Mouse (Mus musculus) heart, adult 18-20 months (tissue): ENCODE measurements around the gene Fam227a. TPM values are rescaled to one million over a fixed set of nuclear protein-coding genes. Genes with fewer than 3 reads are reported as not detected.

Experiments
- DNase-seq, 2 experiments: peaks; one replicate each; pipeline ENCODE4 v3.0.0; 2021 to 2022; ENCODE audit warnings: mixed read lengths in 1 of 2
- long read RNA-seq, 2 experiments: library from polyadenylated mRNA; stranded (forward); transcript quantifications; one replicate each; pipeline ENCODE4 v2.0.0; 2021
- total RNA-seq, 2 experiments: library from RNA; stranded (reverse); gene quantifications; 2 replicates each; pipeline ENCODE4 v1.2.3; 2021

The Fam227a gene
- under 1 TPM; 0.37 to 0.77 TPM for total RNA-seq
- long read RNA-seq, experiment 1 = 0 reads
- long read RNA-seq, experiment 2, partial matches to known transcripts = 0 of 1 reads
- long read RNA-seq, experiment 2, other reads (novel, unspliced or antisense) = 1 of 1 reads

DNA sequence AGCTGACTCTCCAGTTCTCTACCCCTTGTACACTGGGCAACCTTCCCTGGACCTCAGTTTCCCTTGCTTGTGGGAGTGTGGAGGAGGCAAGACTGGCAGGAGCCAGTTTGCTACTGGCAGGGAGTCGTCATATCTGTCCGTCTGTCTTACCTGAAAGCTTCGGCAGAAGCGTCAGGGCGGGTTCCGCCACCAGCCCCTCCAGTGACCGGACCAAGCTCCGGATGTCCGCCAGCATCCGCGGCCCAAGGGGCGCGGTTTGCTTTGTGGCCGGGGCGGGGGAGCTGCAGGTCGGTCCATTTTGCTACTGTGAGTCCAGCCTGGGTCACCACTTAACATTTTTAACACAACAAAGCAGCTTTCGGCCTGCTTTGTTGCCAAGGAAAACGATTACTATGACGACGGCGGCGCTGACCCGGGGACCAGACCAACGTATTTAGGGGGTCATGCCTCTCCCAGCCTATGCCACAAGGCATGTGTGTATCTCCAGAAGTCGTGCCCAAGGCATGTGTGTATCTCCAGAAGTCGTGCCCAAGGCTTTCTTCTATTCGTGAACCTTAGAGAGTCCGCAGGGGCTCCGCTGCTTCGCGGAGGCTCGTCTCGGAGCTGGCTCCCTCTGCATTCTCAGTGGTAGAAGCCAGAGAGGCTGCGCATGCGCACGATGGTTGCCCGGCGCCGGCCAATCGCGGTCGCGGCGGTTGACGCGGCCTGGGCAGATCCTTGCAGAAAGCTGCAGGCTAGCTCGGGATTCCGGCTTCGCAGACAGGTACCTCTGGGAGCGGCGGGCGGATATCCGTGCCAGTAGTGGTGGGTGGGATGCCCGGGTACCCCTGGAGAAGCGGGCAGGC is at the start of gene Fam227a, which contains the start of gene Cby1:
Fam227a (minus strand) TSS at position 426 of the 845 bp plus-strand sequence.
Cby1 (plus strand) TSS at position 669 of the 845 bp plus-strand sequence.
- peak; percentile 96 for DNase-seq

DNA sequence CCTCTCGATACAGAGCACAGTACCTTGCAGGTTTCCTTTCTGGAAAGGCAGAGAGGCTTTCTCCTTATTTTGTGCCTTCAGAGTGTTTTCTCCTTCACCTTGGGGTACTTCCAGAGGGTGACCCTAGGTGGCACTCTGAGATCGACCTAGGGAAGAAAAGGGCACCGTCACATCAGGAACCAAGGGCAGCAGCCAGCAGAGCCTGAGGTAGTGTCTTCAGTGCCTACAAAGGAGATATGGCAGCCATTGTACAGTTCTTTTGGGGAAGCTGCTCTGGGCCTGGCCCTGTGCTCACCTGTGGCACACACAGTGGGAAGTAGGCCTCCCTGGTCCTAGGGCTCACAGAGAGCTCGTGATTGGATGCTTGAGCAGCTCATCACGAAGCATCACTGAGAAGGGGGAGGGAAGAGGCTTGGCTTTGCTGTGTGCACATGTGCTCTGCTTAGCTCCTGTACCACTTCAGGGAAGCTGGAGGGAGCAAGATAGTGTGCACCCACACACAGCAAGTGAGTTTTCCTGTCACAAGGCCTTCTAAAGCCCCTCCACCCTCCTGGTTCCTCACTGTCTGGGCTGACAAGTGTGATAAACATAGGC is 49.6 kb upstream of the Fam227a start:
- no peak for DNase-seq

DNA sequence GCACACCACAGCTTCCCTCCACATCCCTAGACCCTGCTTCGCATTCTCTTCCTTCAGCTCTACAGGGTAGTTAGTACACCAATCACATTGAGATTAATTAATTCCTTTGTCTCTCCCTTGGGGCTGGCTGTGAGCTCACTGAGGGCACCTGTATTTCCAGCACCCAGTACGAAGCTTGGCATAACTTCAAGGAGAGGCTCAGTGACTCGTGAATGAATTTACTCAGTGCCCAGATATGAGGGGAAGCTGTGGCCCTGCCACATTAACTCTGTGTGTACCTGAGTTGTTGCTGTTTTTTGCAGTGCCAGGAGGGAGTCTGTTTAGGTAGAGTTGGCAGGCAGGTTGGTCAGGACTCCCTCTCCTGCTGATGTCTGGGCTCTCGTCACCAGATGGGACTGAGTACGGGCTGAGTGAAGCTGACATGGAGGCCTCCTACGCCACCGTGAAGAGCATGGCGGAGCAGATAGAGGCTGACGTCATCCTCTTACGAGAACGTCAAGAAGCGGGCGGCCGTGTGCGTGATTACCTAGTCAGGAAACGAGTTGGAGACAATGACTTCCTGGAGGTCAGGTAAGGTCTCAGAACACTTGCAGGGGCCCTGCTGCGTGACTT is 48.0 kb upstream of the Fam227a start:
- DNase-seq = no peak

DNA sequence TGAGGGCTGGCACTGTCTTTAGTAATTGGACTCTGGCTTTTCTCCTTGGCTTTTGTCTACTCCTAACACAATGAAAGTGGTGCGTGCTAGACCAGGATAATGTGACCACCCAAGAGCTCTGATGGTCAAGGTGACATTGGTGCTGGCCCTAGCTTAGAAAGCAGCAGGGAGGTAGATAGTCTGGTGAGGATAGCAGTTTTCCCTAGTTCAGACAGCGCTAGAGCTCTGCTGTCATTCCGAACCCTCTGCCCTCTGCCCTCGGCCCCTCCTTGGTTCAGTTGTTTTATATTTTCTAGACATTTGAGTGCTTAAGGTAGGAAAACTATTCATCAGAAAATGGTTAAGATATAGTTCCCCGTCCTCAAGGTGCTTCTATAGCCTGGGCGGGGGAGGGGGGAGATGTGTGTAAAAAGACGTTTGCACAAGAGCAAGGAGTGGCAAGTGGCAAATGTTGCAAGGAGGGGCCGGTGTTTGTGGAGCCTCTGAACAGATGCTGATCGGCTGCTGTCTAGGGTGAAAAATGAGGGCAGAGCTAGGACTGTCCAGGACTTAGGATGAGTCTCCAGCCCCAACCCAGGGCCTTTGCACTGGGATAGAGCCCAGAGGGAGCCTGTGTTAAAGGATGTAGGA is 38.9 kb upstream of the Fam227a start:
- DNase-seq = no peak

DNA sequence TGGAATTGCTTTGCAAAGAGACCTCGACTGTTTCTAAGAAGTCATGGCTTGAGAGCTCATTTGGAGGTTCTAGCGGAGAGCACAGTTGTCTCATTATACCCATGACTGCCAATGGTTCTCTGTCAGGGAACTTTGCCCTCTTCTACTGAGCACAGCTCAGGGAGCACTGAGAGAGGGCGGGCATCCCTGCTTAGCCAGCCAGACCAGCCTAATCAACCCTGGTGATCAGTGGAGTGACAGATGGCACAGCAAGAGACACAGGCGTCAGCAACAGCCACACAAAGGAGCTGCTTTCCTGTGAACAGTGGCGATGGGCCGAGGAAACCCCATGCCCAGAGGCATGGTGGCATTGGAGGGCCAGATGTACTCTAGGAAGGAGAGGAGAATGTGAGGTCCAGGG is 38.3 kb upstream of the Fam227a start:
- DNase-seq = no peak

DNA sequence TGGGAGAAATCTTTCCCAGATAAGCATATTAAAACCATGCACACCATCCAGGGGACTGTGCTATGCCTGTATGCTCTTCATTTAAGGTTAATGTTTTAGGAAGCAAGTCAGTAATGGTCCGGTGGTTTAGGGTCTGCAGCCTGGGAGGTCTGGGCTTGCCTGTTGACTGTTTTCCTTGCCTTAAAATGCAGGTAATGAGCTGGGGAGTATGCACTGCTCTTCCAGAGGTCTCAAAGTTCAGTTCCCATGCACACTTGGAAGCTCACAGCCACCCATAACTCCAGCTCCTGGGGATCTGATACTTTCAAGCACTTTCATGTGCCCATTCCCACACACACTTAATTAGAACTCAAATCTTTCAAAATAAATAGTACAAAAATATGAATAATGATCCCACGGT is 37.8 kb upstream of the Fam227a start:
- DNase-seq = no peak

DNA sequence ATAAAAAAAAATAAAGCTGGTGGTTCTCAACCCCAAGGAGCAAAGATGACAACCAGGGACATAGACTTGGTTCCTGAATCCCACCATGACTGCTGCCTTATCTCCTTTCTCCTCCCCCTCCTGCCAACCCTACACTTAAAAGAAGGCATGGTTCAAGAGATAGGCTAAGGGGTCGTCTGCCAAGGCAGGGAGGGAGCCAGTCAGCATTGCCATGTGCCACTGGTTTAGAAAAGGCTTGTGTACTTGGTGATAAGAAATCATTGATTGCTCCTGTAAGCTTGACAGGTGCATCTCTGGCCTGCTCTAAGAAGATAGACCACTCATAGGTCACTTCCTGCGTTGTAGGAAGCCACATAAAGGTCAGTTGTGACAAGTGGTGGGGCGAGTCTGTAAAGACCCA is 36.8 kb upstream of the Fam227a start:
- DNase-seq = no peak

DNA sequence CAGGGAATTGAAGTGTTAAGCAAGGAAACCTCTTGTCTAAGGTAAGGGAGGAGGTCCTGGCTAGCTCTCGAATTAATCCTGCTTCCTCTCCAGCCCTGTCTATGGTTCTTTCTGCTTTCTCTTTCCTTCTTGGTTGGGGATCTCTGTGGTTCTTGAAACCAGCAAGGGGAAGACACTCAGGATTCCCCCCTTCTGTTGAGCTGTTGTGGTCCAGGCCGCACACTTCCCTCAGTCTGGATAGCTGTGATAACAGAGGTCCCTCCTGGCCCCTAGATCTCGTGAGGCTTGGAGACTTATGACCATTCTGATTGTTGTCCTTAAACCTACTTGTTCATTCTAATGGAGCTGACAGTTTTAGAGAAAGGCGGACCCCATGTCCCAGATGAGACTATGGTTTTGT is 35.8 kb upstream of the Fam227a start:
- DNase-seq = no peak

DNA sequence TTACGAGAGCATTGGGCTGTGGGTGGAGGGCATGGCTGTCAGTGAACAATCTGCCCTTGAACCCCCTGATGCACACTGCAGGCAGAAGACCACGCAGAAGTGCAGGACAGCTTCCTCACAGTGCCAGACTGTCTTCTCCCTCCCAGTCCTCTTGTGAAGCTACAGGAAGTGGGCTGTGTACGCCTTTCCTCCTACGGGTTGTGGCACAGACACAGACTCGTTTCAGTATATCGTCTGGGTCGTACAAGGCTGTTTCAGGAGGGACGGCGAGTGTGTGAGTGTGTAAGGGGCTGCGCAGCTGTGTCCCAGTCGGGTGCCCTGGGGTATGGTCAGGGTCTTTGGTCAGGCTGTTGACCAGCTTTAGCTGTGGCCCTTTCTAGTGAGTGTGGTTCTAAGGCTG is 35.0 kb upstream of the Fam227a start:
- no peak for DNase-seq

DNA sequence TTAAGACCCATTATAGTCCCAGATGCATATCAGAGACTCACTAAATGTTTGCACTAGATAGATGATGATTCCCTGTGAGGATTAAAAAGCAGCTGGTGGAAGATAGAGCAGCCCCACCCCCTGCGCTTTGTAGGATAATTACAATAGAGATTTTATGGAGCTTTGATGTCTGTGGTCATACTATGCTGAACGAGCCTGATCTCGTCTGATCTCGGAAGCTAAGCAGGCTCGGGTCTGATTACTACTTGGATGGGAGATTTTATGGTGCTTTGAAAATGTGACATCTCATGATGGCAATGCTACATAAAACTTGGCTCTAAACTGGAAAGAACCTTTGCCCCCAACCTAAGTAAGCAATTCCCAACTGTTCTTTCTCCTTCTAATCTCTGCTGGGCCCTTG is 33.6 kb upstream of the Fam227a start:
- no peak for DNase-seq

DNA sequence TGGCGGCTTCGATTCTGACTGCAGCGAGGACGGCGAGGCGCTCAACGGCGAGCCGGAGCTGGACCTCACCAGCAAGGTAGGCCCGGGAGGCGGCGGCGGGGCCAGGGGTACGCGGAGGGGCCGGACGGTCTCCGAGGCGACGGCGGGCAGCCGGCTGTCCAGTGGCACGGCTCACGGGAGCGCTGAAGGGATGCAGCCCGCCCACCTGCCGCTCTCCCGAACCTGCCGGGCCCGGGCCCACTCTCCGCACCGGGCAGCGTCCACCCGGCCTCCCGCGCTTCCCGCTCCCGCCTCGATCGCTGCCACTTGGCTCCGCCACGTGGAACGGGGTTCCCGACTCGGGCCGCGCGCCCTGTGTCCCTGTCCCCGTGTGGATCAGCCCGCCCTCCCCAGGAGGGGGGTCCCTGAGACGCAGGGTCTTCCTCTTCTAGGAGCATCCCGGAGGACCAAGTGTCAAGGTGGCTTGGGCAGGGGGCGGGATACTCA is 32.3 kb upstream of the Fam227a start:
- peak in 1 of 2 experiments; percentile 43 for DNase-seq

DNA sequence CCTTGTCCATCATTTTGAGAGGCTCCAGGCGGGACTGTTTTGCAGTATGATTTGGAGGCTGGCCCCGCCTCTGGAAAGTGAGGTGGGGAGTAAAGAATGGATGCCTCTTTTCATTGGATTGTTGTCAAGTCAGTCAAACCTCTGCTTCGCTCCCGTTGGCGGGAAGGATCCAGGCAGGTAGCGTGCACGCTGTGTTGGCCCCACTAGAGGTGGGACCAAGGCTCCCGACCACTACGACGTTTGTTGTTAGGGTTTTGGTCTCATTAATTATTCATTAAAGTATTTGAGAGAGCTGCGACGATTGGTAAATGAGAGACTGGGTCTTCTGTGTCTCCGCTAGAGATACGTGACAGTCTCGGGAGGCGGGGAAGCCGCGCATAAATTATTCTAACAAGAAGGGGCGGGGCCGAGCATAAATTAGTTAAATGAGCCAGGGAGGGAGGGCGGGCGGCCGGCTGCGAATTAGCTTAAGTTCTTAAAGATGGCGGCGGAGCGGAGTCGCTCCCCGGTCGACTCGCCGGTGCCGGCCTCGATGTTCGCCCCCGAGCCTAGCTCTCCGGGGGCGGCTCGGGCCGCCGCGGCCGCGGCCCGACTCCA is 31.8 kb upstream of the Fam227a start, which contains the start of gene Gtpbp1:
Gtpbp1 (plus strand) TSS at position 420 of the 597 bp plus-strand sequence.
- DNase-seq = peak; percentile 99 to 100

DNA sequence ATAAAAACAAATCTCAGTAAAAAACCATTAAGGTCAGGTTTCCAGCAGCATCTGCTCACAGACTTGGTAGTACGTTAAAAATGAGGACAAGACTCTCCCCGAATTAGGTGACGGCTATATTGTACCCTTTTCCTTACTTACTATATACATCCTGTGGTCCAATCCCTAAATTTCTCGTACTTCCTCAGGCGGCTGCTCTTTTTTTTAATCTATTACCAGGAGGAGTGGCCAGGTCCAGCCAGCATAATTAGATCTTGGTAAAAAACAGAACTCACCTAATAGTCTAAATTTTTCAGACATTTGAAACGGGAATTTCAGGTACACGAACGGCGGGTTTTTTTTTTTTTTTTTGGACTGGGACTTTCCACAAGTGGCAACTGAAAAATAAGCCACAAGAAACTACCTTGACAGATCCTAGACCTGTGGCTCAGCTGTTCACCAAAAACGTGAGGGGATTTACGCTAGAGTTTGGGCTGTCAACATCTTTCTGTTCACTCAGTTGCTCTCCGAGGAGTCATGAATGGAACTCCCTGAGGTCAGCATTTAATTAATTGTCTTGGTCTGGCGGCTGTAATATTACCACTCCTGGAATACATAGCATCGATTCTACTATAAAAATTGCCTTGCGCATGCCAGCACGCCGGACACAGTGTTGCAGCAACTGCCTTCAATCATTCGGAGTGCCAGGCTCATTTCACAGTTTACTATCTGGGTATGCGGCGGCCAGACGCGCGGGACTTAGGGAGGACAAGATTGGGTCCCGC is 31.1 kb upstream of the Fam227a start:
- DNase-seq = no peak

DNA sequence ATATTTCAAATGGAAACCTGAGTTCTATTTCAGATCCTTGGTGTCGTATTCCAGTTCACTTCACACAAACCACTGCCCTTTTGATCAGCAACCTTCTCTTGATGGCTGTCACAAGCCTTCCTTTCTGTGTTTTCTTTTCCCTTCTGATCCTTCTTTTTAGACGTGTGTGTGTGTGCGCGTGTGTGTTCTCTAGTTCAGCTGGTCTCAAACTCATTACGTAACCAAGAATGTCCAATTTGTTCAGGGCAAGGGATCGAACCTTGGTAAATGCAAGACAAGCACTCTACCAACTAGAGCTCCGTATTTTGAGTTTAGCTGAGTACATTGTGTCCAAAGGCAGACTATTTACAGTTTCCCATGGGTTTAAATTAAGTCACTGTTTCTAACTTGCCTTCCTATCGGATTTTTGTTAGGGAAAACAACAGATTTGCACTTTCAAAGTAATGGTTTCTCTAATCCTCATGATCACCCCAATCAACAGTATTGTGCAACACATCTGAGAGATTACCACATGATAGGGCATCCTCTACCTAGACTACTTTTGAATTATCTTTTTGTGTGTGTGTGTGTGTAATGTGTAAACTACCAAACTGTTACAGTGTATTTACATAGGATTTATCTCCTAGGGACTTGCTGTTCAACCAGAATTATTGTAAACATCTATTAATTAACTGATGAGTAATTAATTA is 29.7 kb upstream of the Fam227a start:
- DNase-seq = no peak

DNA sequence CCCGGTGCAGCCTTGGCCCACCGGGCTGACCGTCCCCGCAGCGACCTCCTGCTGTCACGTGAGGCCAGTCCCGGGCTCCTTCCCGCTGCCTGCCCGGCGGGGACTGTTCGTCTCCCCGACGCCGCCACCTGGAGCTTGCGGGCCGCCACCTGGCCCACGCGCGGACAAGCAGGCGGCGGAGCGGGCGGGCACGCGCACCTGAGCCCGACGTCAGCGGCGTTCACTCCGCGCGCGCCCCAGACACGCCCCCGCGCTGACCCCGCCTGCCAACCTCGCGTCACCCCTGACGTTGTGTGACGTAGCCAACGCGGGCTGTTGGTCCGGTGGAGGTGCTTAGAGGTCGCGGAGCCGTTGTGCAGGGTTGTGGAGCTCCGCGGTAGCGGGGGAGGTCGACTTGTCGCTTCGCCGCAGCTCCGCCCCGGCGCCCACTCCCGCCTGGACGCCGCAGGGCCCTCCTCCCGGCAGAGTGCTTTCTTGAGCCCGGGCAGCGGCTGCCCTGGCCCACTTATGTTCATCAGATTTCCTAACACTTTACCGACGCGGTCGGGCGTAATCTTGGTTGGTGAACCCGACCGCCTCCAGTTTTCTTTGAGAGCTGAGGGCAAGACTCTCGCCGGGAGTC is 29.0 kb upstream of the Fam227a start, which contains the start of gene Josd1:
Josd1 (minus strand) TSS at position 274 of the 622 bp plus-strand sequence.
- DNase-seq = peak; percentile 97 to 99

DNA sequence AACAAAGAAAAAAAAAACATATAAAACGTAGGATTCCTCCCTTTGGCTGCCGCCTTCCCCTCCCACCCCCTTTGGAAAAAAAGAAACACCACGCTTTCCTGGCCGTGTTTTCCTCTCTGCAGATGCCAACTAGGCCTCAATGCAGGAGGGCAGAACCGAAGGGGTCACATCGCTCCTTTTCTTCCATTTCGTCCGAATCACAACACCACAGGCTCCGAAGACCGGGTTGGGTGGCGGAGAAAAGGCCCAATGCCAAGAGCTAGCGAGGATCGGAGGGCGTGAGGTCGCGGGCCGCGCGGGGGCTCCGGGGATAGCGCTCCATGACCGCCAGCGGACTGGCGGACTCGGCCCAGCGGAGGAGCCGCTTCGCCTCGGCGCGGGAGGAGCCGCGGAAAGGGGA is 28.4 kb upstream of the Fam227a start:
- DNase-seq = peak in 1 of 2 experiments; percentile 76

DNA sequence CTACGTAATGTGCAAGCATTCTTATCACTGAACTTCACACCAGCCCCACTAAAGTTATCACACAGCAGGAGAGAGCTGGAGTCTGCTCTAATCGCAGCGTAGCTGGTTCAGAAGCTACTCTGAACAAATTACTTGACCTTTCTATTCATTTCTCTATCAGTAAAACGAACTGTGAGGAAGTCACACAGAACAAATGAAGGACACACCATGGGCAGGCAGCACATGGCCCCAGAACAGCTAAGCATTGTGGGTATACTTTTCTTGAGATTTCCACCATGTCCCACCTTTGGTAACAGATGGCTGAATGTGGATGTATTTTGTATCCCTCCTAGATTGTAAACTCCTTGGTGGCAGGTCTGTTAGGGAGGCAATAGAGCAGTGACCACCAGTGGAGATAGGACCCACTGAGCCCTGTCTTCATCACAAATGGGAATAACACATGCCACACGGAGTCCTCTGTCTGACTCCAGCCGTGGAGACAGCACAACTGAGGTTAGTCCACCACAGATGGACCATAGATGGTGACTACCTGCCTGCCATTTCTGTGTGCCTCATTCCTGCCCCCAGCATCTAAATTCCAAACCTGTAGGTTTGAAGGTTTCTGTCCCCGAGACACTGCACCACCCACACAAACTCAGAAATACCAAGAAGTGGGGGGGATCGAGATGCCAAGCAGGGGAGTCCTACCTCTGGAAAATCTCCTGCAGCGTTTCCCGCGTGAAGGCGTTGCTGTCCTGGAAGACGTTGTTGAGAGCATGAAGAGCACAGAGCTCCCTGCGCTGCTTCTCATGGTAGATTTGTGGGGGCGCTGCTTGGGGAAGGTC is 27.5 kb upstream of the Fam227a start:
- DNase-seq = peak in 1 of 2 experiments; percentile 22

DNA sequence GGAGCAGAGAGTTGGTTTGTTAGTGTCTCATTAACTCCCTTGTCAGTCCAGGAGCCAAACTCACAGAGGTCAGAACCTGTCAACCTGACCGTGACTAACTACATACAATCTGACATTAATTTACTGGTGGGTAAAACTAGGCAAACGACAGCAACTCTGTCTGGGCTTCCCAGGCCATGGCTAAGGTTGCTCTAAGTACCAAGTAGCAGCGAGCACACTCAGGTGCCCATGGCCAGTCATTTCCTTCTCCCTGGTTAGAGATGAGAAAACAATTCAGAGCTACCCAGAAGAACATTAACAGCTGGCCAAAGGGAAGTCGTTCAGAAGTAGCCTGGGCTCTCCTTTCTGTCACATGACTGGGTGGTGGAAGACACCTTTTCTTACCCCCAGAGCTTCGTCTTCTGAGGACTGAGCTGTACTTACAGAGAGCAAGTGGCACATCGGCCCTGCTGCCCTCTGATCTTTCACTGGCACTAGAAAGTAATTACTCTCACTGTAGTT is 26.4 kb upstream of the Fam227a start:
- peak in 1 of 2 experiments; percentile 21 for DNase-seq

DNA sequence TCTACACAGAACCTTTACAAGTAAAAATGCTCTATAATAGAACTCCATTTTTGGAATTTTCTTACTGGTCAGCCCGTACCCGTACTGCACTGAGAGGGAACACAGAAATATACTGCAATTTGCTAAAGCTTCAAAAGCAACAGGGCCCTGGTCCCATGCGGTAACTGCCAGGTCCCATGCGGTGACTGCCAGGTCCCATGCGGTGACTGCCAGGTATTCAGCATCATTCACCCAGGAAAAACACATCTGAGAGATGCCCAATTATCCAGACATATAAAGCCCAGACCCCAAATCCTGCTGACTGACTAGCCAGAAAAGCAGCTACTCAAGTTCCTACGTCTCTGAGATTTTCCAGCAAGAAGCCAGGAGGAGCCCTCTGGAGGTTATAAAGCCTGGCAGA is 25.9 kb upstream of the Fam227a start:
- peak in 1 of 2 experiments; percentile 16 for DNase-seq
